Mouse (Mus musculus) limb, embryonic 15.5 days (tissue): Measurements from ENCODE around the gene Smarcal1. TPM values are rescaled to one million over a fixed set of nuclear protein-coding genes. Genes with fewer than 3 reads are reported as not detected.
A peak's percentile ranks its signal among the peaks of the same experiment; 100 is the strongest.

ENCODE experiments used
- ATAC-seq: fragments of 200-750 bp; cut with Nextera tagmentation; 2 replicates; pipeline ENCODE4 v1.8.0; 2017; ENCODE audit warnings: low read depth, moderate TSS enrichment; ENCODE audit not compliant: insufficient number of reproducible peaks, low FRiP score, low TSS enrichment
- H3K27ac ChIP-seq: fragments of 300-500 bp; sonication (generic); 2 replicates; pipeline ENCODE4 v1.5.1; 2015; ENCODE audit warnings: moderate library complexity, mild to moderate bottlenecking, inconsistent platforms
- H3K27me3 ChIP-seq: fragments of 300-500 bp; sonication (generic); 2 replicates; pipeline ENCODE4 v1.6.1; 2015; ENCODE audit warnings: inconsistent platforms
- H3K36me3 ChIP-seq: fragments of 300-500 bp; sonication (generic); 2 replicates; pipeline ENCODE4 v1.6.1; 2015; ENCODE audit warnings: inconsistent platforms
- H3K4me1 ChIP-seq: fragments of 300-500 bp; sonication (generic); 2 replicates; pipeline ENCODE4 v1.6.1; 2015; ENCODE audit warnings: inconsistent platforms
- H3K4me2 ChIP-seq: fragments of 300-500 bp; sonication (generic); 2 replicates; pipeline ENCODE4 v1.6.1; 2015; ENCODE audit warnings: mild to moderate bottlenecking, inconsistent platforms
- H3K4me3 ChIP-seq: fragments of 300-500 bp; sonication (generic); 2 replicates; pipeline ENCODE4 v1.5.1; 2015; ENCODE audit warnings: mild to moderate bottlenecking, inconsistent platforms
- H3K9ac ChIP-seq: fragments of 300-500 bp; sonication (generic); 2 replicates; pipeline ENCODE4 v1.6.1; 2015; ENCODE audit warnings: inconsistent platforms
- H3K9me3 ChIP-seq: fragments of 300-500 bp; sonication (generic); 2 replicates; pipeline ENCODE4 v1.6.1; 2016; ENCODE audit warnings: inconsistent platforms
- WGBS: fragments of 180-500 bp; shearing (Covaris S2); methylation state at CpG from one replicate; pipeline ENCODE4 v1.1.7; 2015; 5-methylcytosine and 5-hydroxymethylcytosine counted together
- polyA plus RNA-seq: library from polyadenylated mRNA; unstranded; fragments of >200 nt; fragmentation: Nextera tagmentation; extraction: Ambion mirVana; gene quantifications from 2 replicates; pipeline ENCODE4 v1.2.1, GENCODE M21; 2015

Smarcal1 gene
- polyA plus RNA-seq, 1 experiment from 2014 or later: 21.6 TPM

GRCm38 (mm10) chr1:72574047-72574446 lies 9.0 kb upstream of the Smarcal1 start:
- H3K36me3 ChIP-seq: no peaks in the 10 kb centered on the region
- H3K4me2 ChIP-seq: no peak overlapping the region
- H3K9me3 ChIP-seq: no peaks in the 10 kb centered on the region
- 29% methylated on average over 7 of the region's 7 CpGs for WGBS
- no peak overlapping the region for H3K9ac ChIP-seq
- H3K4me1 ChIP-seq: peaks cover 9% of the 10 kb centered on the region
- H3K27ac ChIP-seq: no peak overlapping the region
- no peak for ATAC-seq
- no peaks in the 10 kb centered on the region for H3K27me3 ChIP-seq
- H3K4me3 ChIP-seq: no peak overlapping the region

GRCm38 (mm10) chr1:72574608-72575007 lies 8.4 kb upstream of the Smarcal1 start:
- H3K4me1 ChIP-seq: peaks cover 9% of the 10 kb centered on the region
- H3K4me3 ChIP-seq: no peak overlapping the region
- H3K9me3 ChIP-seq: no peaks in the 10 kb centered on the region
- no peak overlapping the region for H3K9ac ChIP-seq
- no peak for ATAC-seq
- H3K27me3 ChIP-seq: no peaks in the 10 kb centered on the region
- 51% methylated on average over 7 of the region's 7 CpGs for WGBS
- no peaks in the 10 kb centered on the region for H3K36me3 ChIP-seq
- H3K27ac ChIP-seq: no peak overlapping the region
- no peak overlapping the region for H3K4me2 ChIP-seq

GRCm38 (mm10) chr1:72575121-72575520 lies 7.9 kb upstream of the Smarcal1 start:
- WGBS: 53% methylated on average over 4 of the region's 4 CpGs
- H3K27me3 ChIP-seq: no peaks in the 10 kb centered on the region
- no peaks in the 10 kb centered on the region for H3K9me3 ChIP-seq
- H3K9ac ChIP-seq: no peak overlapping the region
- H3K4me3 ChIP-seq: no peak overlapping the region
- ATAC-seq: no peak
- no peak overlapping the region for H3K4me2 ChIP-seq
- H3K36me3 ChIP-seq: no peaks in the 10 kb centered on the region
- peaks cover 9% of the 10 kb centered on the region for H3K4me1 ChIP-seq
- H3K27ac ChIP-seq: no peak overlapping the region

DNA sequence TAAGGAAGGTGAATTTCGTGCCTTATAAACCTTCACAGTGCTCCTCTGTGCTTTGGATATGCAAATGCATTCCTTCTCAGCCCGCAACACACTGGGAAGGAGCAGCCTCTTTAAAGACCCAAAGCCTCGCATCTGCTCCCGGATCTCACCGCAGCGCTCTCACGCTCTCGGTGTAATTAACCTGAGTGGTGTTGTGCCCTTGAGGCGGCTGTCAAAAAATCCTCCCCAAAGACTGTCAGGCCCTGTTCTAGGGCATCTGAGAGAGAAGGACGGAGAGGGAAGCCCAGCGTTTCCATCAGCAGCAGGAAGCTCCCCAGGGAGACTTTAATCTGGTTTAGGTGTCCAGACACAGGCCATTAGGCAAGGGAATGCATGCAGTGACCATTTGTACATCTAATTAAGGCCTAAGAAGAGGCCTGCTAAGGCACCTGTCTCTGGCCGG lies 5.5 kb upstream of the Smarcal1 start:
- no peak overlapping the region for H3K27ac ChIP-seq
- H3K27me3 ChIP-seq: no peaks in the 10 kb centered on the region
- 0 out of 2 replicates have a peak overlapping the region, but pooled peaks have one; percentile 4 for H3K4me3 ChIP-seq
- peaks cover 9% of the 10 kb centered on the region for H3K4me1 ChIP-seq
- peak overlapping the region; percentile 26 for H3K4me2 ChIP-seq
- no peak for ATAC-seq
- no peaks in the 10 kb centered on the region for H3K9me3 ChIP-seq
- H3K9ac ChIP-seq: no peak overlapping the region
- no peaks in the 10 kb centered on the region for H3K36me3 ChIP-seq
- WGBS: 4% methylated on average over 12 of the region's 12 CpGs

- Histone ChIP-seq H3K27me3 (no peaks in the 10 kb centered on the region), H3K27ac (no peak overlapping the region), H3K36me3 (no peaks in the 10 kb centered on the region), H3K9ac (no peak overlapping the region), H3K4me3 (no peak overlapping the region), H3K9me3 (no peaks in the 10 kb centered on the region), H3K4me1 (peaks cover 9% of the 10 kb centered on the region), H3K4me2 (no peak overlapping the region)
- WGBS: 36% methylated on average over 15 of the region's 15 CpGs
- ATAC-seq: no peak
Measured at GRCm38 (mm10) chr1:72578351-72578750, 4.7 kb upstream of the Smarcal1 start.

DNA sequence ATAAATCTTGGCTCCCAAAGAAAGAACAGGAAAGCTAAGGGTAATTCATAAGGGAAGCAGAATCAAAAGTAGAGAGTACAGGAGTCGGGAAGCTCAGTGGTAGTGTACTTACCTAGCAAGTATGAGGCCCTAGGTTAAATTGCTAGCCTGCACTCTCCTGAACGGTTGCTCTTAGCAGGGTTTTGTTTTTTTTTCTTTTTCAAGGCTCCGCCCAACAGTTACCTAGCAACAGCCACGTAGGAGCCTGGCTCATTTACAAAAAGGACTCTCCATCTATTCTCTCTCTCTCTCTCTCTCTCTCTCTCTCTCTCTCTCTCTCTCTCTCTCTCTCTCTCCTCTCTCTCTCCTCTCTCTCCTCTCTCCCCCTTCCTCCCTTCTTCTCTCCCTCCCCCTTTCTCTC lies 4.2 kb upstream of the Smarcal1 start:
- peaks cover 11% of the 10 kb centered on the region for H3K4me1 ChIP-seq
- H3K9me3 ChIP-seq: no peaks in the 10 kb centered on the region
- 39% methylated on average over 4 of the region's 4 CpGs for WGBS
- no peak overlapping the region for H3K4me3 ChIP-seq
- H3K9ac ChIP-seq: no peak overlapping the region
- no peaks in the 10 kb centered on the region for H3K36me3 ChIP-seq
- no peaks in the 10 kb centered on the region for H3K27me3 ChIP-seq
- H3K27ac ChIP-seq: no peak overlapping the region
- no peak for ATAC-seq
- no peak overlapping the region for H3K4me2 ChIP-seq

DNA sequence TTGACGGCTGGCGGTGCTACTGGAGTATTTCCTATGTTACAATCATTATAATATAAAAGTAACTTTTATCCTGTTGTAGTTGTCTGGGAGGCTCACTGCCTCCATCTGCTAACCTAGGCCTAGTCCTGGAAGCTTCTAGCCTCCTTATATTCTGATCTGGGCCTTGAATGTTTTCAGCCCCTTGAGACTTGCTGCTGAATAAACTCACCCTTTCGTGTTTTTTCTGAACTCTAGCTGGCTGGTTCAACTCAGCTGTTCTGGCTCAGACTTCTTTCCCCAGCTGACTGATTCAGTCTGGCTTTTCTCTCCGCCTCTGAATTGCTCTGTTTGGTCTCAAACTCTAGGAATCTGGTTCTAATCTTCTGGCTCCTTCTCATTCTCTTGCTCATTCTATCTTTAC lies 855 bp downstream of the Smarcal1 start:
- no peak for ATAC-seq
- H3K27ac ChIP-seq: no peak overlapping the region; the same call in 1 of the 2 replicates

DNA sequence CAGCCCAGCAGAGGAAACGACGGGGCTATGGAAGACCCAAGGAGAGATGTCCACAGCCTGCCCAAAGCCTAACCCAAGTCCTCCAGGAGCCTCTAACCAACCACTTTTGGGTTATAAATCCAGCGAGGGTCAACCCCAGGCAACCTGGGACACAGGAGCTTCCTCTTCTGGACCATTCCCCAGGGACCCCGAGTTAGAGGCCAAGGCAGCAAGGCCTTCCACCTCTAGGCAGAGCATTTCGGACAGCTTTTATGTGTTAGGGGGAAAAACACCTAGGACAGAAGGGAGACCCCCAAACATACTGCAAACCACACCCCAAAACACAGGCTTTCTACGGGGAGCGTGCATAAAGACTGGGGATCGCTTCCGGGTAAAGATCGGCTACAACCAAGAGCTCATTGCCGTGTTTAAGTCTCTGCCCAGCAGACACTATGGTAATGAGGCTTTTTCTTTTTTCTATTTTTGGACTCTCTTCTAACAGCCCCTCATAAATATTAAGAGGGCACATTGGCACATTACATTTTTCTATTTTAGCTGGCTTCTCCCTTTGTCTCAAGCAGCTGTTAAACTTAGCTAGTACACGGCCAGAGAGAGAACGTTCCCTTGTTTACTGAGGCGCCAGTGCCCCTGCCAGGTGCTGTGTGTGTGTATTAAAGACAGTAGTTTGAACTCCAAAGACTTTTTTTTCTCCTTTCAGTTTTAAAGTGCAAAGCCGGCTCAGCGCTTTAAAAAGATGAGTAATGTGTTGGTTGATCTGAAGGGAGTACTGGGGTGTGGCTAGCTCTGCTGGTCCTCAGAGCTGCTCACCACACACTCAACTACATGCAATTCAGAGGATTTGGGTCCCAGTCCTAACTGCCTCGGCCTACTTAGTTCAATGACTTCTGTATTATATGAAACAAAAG lies 3.2 kb downstream of the Smarcal1 start:
- Histone ChIP-seq H3K36me3 (peaks cover 44% of the 10 kb centered on the region), H3K4me2 (no peak overlapping the region), H3K9me3 (no peaks in the 10 kb centered on the region), H3K27ac (no peak overlapping the region), H3K27me3 (no peaks in the 10 kb centered on the region), H3K9ac (no peak overlapping the region), H3K4me3 (no peak overlapping the region), H3K4me1 (peaks cover 10% of the 10 kb centered on the region)
- 92% methylated on average over 17 of the region's 17 CpGs for WGBS
- no peak for ATAC-seq

More for the DNA sequence above, 855 bp downstream of the Smarcal1 start:
- H3K9ac ChIP-seq: peak overlapping the region; percentile 59
- peaks cover 10% of the 10 kb centered on the region for H3K4me1 ChIP-seq
- no peaks in the 10 kb centered on the region for H3K27me3 ChIP-seq
- no peaks in the 10 kb centered on the region for H3K9me3 ChIP-seq
- peak overlapping the region; percentile 69 for H3K4me3 ChIP-seq
- peak overlapping the region; percentile 60 for H3K4me2 ChIP-seq
- 70% methylated on average over 4 of the region's 4 CpGs for WGBS
- peaks cover 32% of the 10 kb centered on the region for H3K36me3 ChIP-seq

DNA sequence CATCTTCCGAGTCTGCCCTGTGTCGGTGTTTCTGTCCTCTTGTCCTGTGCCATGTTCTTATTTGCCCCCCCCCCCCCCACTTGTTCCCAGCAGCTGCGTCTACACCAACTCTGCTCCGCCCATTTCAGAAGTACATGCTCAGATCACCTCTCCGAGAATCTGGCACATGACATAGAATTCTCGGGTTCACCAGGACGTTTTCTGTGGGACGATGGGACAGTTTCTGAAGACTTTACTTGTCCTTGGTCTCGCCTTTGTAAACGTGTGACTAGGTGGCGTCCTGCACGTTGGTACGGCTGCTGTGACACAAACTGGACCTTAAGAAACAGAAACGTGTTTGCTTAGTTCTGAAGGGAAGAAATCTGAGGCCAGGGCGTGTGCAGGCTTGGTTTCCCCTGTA lies 4.5 kb downstream of the Smarcal1 start:
- 93% methylated on average over 15 of the region's 15 CpGs for WGBS
- Histone ChIP-seq H3K27me3 (no peaks in the 10 kb centered on the region), H3K9ac (no peak overlapping the region), H3K9me3 (no peaks in the 10 kb centered on the region), H3K4me1 (peaks cover 10% of the 10 kb centered on the region), H3K36me3 (peaks cover 57% of the 10 kb centered on the region), H3K4me2 (no peak overlapping the region), H3K4me3 (no peak overlapping the region), H3K27ac (no peak overlapping the region)
- ATAC-seq: no peak

GRCm38 (mm10) chr1:72588763-72589162 lies 5.7 kb downstream of the Smarcal1 start:
- H3K9me3 ChIP-seq: no peaks in the 10 kb centered on the region
- no peaks in the 10 kb centered on the region for H3K27me3 ChIP-seq
- peaks cover 9% of the 10 kb centered on the region for H3K4me1 ChIP-seq
- no peak for ATAC-seq
- peaks cover 70% of the 10 kb centered on the region for H3K36me3 ChIP-seq
- WGBS: 74% methylated on average over 2 of the region's 2 CpGs
- no peak overlapping the region for H3K27ac ChIP-seq
- H3K9ac ChIP-seq: no peak overlapping the region
- no peak overlapping the region for H3K4me2 ChIP-seq
- no peak overlapping the region for H3K4me3 ChIP-seq

- H3K9ac ChIP-seq: no peak overlapping the region
- WGBS: 75% methylated on average over 4 of the region's 4 CpGs
- H3K4me3 ChIP-seq: no peak overlapping the region
- H3K4me2 ChIP-seq: no peak overlapping the region
- H3K36me3 ChIP-seq: peaks cover 71% of the 10 kb centered on the region
- H3K4me1 ChIP-seq: no peaks in the 10 kb centered on the region
- H3K9me3 ChIP-seq: no peaks in the 10 kb centered on the region
- no peaks in the 10 kb centered on the region for H3K27me3 ChIP-seq
- no peak for ATAC-seq
- no peak overlapping the region for H3K27ac ChIP-seq
Measured at GRCm38 (mm10) chr1:72590636-72591035, 7.6 kb downstream of the Smarcal1 start.

DNA sequence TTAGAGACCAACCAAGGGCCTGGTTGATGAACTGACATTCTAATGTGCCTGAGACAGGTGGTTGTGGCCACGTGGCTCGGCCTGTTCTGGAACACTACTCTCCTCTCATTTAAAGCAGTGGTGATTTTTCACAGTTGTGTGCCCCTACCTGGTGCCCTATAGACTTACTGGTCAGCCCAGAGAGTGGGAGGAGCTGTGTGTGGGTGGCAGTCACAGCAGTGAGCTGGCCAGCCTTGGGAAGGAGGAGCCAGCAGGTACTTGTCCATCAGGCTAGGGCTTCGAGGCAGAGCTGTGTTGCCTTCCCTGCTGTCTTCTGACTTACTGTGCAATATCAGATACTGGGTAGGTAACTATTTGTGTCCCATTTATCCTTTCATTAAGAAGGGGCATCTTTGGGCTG lies 9.3 kb downstream of the Smarcal1 start:
- H3K9me3 ChIP-seq: no peaks in the 10 kb centered on the region
- 82% methylated on average over 3 of the region's 3 CpGs for WGBS
- H3K4me2 ChIP-seq: no peak overlapping the region
- ATAC-seq: no peak
- no peaks in the 10 kb centered on the region for H3K27me3 ChIP-seq
- H3K4me1 ChIP-seq: no peaks in the 10 kb centered on the region
- no peak overlapping the region for H3K9ac ChIP-seq
- H3K27ac ChIP-seq: no peak overlapping the region
- H3K36me3 ChIP-seq: peaks cover 71% of the 10 kb centered on the region
- no peak overlapping the region for H3K4me3 ChIP-seq
